Mouse (Mus musculus) bone marrow, adult 2 months (tissue): ENCODE results near the gene Foxa3.

ENCODE experiments used
- CTCF ChIP-seq: fragments of 200-500 bp; IDR thresholded peaks from 2 replicates; pipeline ENCODE4 v1.5.1; 2011; ENCODE audit warnings: low read length, control low read depth; ENCODE audit not compliant: control insufficient read depth, insufficient read depth
- POLR2A ChIP-seq: fragments of 200-500 bp; IDR thresholded peaks from 2 replicates; pipeline ENCODE4 v1.6.1; 2011; ENCODE audit warnings: low read depth, mild to moderate bottlenecking, control low read depth, low read length, borderline replicate concordance; ENCODE audit not compliant: control insufficient read depth

DNA sequence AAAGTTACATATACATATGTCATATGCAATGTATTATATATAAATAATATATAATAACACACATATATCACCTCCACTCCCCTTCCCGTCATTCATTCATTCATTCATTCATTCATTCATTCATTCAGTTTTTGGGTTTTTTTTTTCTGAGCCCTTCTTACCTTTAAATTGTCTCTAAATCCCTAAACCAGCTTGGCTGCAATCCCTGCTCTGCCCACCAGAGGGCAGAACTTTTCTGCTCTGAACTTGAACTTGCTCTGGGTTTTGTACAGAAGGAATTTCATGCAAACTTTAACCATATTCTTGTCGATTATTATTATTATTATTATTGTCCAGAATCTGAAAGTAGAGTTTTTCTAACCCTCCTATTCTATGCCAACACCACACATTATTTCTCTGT, 45.4 kb upstream of the Foxa3 start:
- TF ChIP-seq POLR2A, result no peak
- TF ChIP-seq CTCF, result peak; percentile 74
